Mouse (Mus musculus) retina, postnatal 1 day (tissue): Measurements from ENCODE around the gene Zfp612.

Source experiments
- DNase-seq: peaks from one replicate; pipeline ENCODE4 v3.0.0-alpha.2; 2012

Gene Zfp612

GRCm38 (mm10) chr8:110135515-110135914 lies 56.0 kb downstream of the Zfp612 start:
- DNase-seq: peak; percentile 7

GRCm38 (mm10) chr8:110140156-110140555 lies 60.6 kb downstream of the Zfp612 start:
- no peak for DNase-seq

- DNase-seq: no peak
These were observed 61.2 kb downstream of the Zfp612 start for GRCm38 (mm10) chr8:110140770-110141169.
